ENCODE assay signal across 8 mouse cellular contexts in the genomic region with DNA sequence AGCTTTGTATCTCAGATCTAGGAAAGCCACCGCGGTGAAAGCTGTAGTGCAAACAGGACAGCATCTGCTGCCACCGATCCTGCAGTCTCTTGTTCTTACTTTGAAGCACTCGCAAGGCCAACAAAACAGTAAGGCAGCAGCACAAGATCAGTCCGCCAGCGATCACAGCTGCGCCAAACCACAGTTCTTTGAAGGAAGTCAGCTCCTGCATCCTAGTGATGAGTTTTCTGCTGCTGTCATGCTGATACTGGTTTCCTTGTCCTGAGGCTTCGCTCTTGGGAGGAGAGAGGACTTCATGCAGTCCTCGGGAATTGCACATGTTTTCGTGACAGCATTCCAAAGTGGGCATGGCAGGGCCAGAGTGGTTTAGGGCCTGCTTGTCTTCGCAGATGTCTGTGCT. TPM values are rescaled to one million over a fixed set of nuclear protein-coding genes. Genes with fewer than 3 reads are reported as not detected.
A peak's percentile ranks its signal among the peaks of the same experiment; 100 is the strongest.
DNase-seq lines count a peak whose midpoint lies in the region; ATAC-seq and TF ChIP-seq lines count a peak whose summit lies in the region.

No protein-coding gene starts in this region.

- TF ChIP-seq EP300 in heart, postnatal 0 days (IDR thresholded peaks at IDR 0.05; ENCODE audit: low read depth) = no peak

- H3K9me3 ChIP-seq in heart, postnatal 0 days (replicated peaks; ENCODE audit: control insufficient read depth, low read length) = no peaks in the 10 kb centered on the region
- no peaks in the 10 kb centered on the region for H3K9me3 ChIP-seq in liver, embryonic 13.5 days (replicated peaks)

- DNase-seq in layer of hippocampus, adult 9-11 months = peak; percentile 1
- no peak for DNase-seq in layer of hippocampus, postnatal 10 days (ENCODE audit: low spot score in 2 of 2)
- peak; percentile 37 for DNase-seq in brain, embryonic 14.5 days (ENCODE audit: low read depth)
- DNase-seq in heart, postnatal 0 days (ENCODE audit: low spot score) = no peak
- DNase-seq in liver, embryonic 13.5 days = no peak
- no peak for DNase-seq in adrenal gland, postnatal 10 days
- DNase-seq in right cerebral cortex, postnatal 25 days = no peak

- no peaks in the 10 kb centered on the region for H3K36me3 ChIP-seq in heart, postnatal 0 days (replicated peaks; ENCODE audit: control insufficient read depth, insufficient read depth, low read length)
- H3K36me3 ChIP-seq in liver, embryonic 13.5 days = no peaks in the 10 kb centered on the region

- ATAC-seq in heart, postnatal 0 days (ENCODE audit: insufficient read depth, low read depth) = no peak
- ATAC-seq in liver, embryonic 13.5 days (ENCODE audit: low read depth) = no peak

- peak overlapping the region; percentile 51 for H3K9ac ChIP-seq in heart, postnatal 0 days (replicated peaks; ENCODE audit: low read depth, low read length)
- H3K9ac ChIP-seq in liver, embryonic 13.5 days = peak overlapping the region; percentile 60

- peak overlapping the region; percentile 15; the same call in 1 of the 2 replicates for H3K27ac ChIP-seq in heart, postnatal 0 days (ENCODE audit: low read depth)
- H3K27ac ChIP-seq in liver, embryonic 13.5 days = no peak overlapping the region
- no peak overlapping the region for H3K27ac ChIP-seq in olfactory bulb, adult 2 months (ENCODE audit: insufficient read depth, low read depth, low read length)

- H3K27me3 ChIP-seq in heart, postnatal 0 days (ENCODE audit: control insufficient read depth, insufficient read depth, low read length) = no peaks in the 10 kb centered on the region
- H3K27me3 ChIP-seq in liver, embryonic 13.5 days = peaks cover 4% of the 10 kb centered on the region; the same call in 1 of the 2 replicates

- H3K4me1 ChIP-seq in heart, postnatal 0 days (ENCODE audit: control insufficient read depth, insufficient read depth) = no peaks in the 10 kb centered on the region
- peaks cover 11% of the 10 kb centered on the region for H3K4me1 ChIP-seq in liver, embryonic 13.5 days (replicated peaks)
- H3K4me1 ChIP-seq in olfactory bulb, adult 2 months (ENCODE audit: control insufficient read depth, insufficient read depth, low read length) = peaks cover 11% of the 10 kb centered on the region

- no peak for TF ChIP-seq CTCF in brain, embryonic 14.5 days (IDR thresholded peaks at IDR 0.05; ENCODE audit: borderline replicate concordance, extremely low read depth, insufficient read depth, insufficient read length)
- no peak for TF ChIP-seq CTCF in heart, postnatal 0 days (IDR thresholded peaks at IDR 0.05; ENCODE audit: low read depth)
- TF ChIP-seq CTCF in olfactory bulb, adult 2 months (IDR thresholded peaks at IDR 0.05; ENCODE audit: insufficient read depth, low read depth, low read length) = no peak

- WGBS in heart, postnatal 0 days = 38% methylated on average over 11 of the region's 11 CpGs
- whole genome bisulfite sequencing in liver, embryonic 13.5 days (ENCODE audit: insufficient replicate concordance) = 28% methylated on average over 11 of the region's 11 CpGs
- whole genome bisulfite sequencing in olfactory bulb, adult 2 months = 33% methylated on average over 11 of the region's 11 CpGs

- peak overlapping the region; percentile 57 for H3K4me3 ChIP-seq in heart, postnatal 0 days (ENCODE audit: low read depth, low read length)
- peak overlapping the region; percentile 60 for H3K4me3 ChIP-seq in liver, embryonic 13.5 days (replicated peaks)
- peak overlapping the region; percentile 60 for H3K4me3 ChIP-seq in olfactory bulb, adult 2 months (ENCODE audit: insufficient read depth, low read depth, low read length)

- TF ChIP-seq POLR2A in brain, embryonic 14.5 days (IDR thresholded peaks at IDR 0.05; ENCODE audit: borderline replicate concordance, extremely low read depth, insufficient read depth, insufficient read length, poor library complexity, severe bottlenecking) = no peak
- TF ChIP-seq POLR2A in olfactory bulb, adult 2 months (IDR thresholded peaks at IDR 0.05; ENCODE audit: insufficient read depth, low read depth, low read length) = no peak

- H3K4me2 ChIP-seq in heart, postnatal 0 days (ENCODE audit: low read depth, low read length) = peak overlapping the region; percentile 87
- peak overlapping the region; percentile 83 for H3K4me2 ChIP-seq in liver, embryonic 13.5 days

RNA-seq across cellular contexts. Expression of a gene that starts 17.8 kb away (rescaled TPM):
- not detected for total RNA-seq in layer of hippocampus, postnatal 10 days (2021)
- polyA plus RNA-seq in brain, embryonic 14.5 days (2012; rRNA removed) = not detected in 2 replicates
- 0.04 TPM in 1 of 2 replicates, not detected in the other for total RNA-seq in heart, postnatal 0 days (2014; rRNA removed; ENCODE audit: low replicate concordance)
- not detected in 2 replicates for polyA plus RNA-seq in heart, postnatal 0 days (2015; fragmentation: Nextera tagmentation; extraction: Ambion mirVana)
- not detected in 2 replicates for polyA plus RNA-seq in liver, embryonic 13.5 days (2015; fragmentation: Nextera tagmentation; extraction: Ambion mirVana)
- polyA plus RNA-seq in olfactory bulb, adult 2 months (2012; ENCODE audit: insufficient read depth, insufficient read length, low replicate concordance, missing spikeins) = not detected in 2 replicates
- under 1 TPM; 0.67 to 0.69 TPM for total RNA-seq in adrenal gland, postnatal 10 days (2021)

RNA-seq across cellular contexts. Expression of a gene that starts 40.6 kb away (rescaled TPM):
- under 1 TPM; 0.25 to 0.36 TPM for total RNA-seq in layer of hippocampus, postnatal 10 days (2021)
- 0.04 and 0.05 TPM in 2 replicates for polyA plus RNA-seq in brain, embryonic 14.5 days (2012; rRNA removed)
- total RNA-seq in heart, postnatal 0 days (2014; rRNA removed; ENCODE audit: low replicate concordance) = 5.4 and 5.8 TPM in 2 replicates
- 6.7 and 7.6 TPM in 2 replicates for polyA plus RNA-seq in heart, postnatal 0 days (2015; fragmentation: Nextera tagmentation; extraction: Ambion mirVana)
- polyA plus RNA-seq in liver, embryonic 13.5 days (2015; fragmentation: Nextera tagmentation; extraction: Ambion mirVana) = 0.35 and 0.48 TPM in 2 replicates
- not detected in 2 replicates for polyA plus RNA-seq in olfactory bulb, adult 2 months (2012; ENCODE audit: insufficient read depth, insufficient read length, low replicate concordance, missing spikeins)
- total RNA-seq in adrenal gland, postnatal 10 days (2021) = 10 to 100 TPM; 10.8 to 16.3 TPM

Comparison
In these comparisons a context has a peak if more than half of its experiments do, and no peak if none do; other contexts are left out.
1. DNase-seq: peak in layer of hippocampus, adult 9-11 months (single experiment) and brain, embryonic 14.5 days (single experiment); none in layer of hippocampus, postnatal 10 days (0 of 2), heart, postnatal 0 days (single experiment), liver, embryonic 13.5 days (single experiment), adrenal gland, postnatal 10 days (single experiment) and right cerebral cortex, postnatal 25 days (single experiment).
2. Peak in every context shown above with its lines, with median percentiles within 50 percentile points of each other: H3K4me3 ChIP-seq.